Mouse (Mus musculus): ENCODE data around the gene Catsperd. TPM values are rescaled to one million over a fixed set of nuclear protein-coding genes. Genes with fewer than 3 reads are reported as not detected.

Gene Catsperd
- polyA plus RNA-seq, 1 experiment = 3.7 TPM

- Histone ChIP-seq H3K27ac (ENCODE audit: insufficient read depth, low read length) (no peak overlapping the region), H3K27me3 (ENCODE audit: control insufficient read depth, insufficient read depth, low read length, poor library complexity, severe bottlenecking) (no peaks in the 10 kb centered on the region), H3K36me3 (ENCODE audit: control insufficient read depth, insufficient read depth, low read length, poor library complexity, severe bottlenecking) (peaks cover 27% of the 10 kb centered on the region), H3K4me1 (ENCODE audit: control insufficient read depth, insufficient read depth, low read length) (no peaks in the 10 kb centered on the region), H3K9ac (ENCODE audit: low read depth, poor library complexity, severe bottlenecking) (no peak overlapping the region), H3K9me3 (replicated peaks; ENCODE audit: control insufficient read depth, insufficient read depth, low read length, poor library complexity, severe bottlenecking) (no peaks in the 10 kb centered on the region), H3K4me3 (ENCODE audit: low read depth, low read length) (no peak overlapping the region)
- no peak for TF ChIP-seq EP300 (IDR thresholded peaks at IDR 0.05; ENCODE audit: insufficient read depth, low read depth, low read length)
- no peak for TF ChIP-seq CTCF (IDR thresholded peaks at IDR 0.05; ENCODE audit: low read depth, low read length)
- TF ChIP-seq POLR2A (IDR thresholded peaks at IDR 0.05; ENCODE audit: insufficient read depth, low read length) = no peak
Measured at GRCm38 (mm10) chr17:56684649-56685048, 56.7 kb downstream of the Catsperd start.

- Histone ChIP-seq H3K9me3 (replicated peaks; ENCODE audit: control insufficient read depth, insufficient read depth, low read length, poor library complexity, severe bottlenecking) (no peaks in the 10 kb centered on the region), H3K36me3 (ENCODE audit: control insufficient read depth, insufficient read depth, low read length, poor library complexity, severe bottlenecking) (peaks cover 27% of the 10 kb centered on the region), H3K4me3 (ENCODE audit: low read depth, low read length) (no peak overlapping the region), H3K4me1 (ENCODE audit: control insufficient read depth, insufficient read depth, low read length) (no peaks in the 10 kb centered on the region), H3K27ac (ENCODE audit: insufficient read depth, low read length) (no peak overlapping the region), H3K27me3 (ENCODE audit: control insufficient read depth, insufficient read depth, low read length, poor library complexity, severe bottlenecking) (no peaks in the 10 kb centered on the region), H3K9ac (ENCODE audit: low read depth, poor library complexity, severe bottlenecking) (no peak overlapping the region)
- TF ChIP-seq EP300 (IDR thresholded peaks at IDR 0.05; ENCODE audit: insufficient read depth, low read depth, low read length) (no peak), CTCF (IDR thresholded peaks at IDR 0.05; ENCODE audit: low read depth, low read length) (no peak)
Measured at GRCm38 (mm10) chr17:56686801-56687200, 58.9 kb downstream of the Catsperd start.

GRCm38 (mm10) chr17:56688045-56688444 lies 60.1 kb downstream of the Catsperd start:
- Histone ChIP-seq H3K27me3 (ENCODE audit: control insufficient read depth, insufficient read depth, low read length, poor library complexity, severe bottlenecking) (no peaks in the 10 kb centered on the region), H3K4me3 (ENCODE audit: low read depth, low read length) (no peak overlapping the region), H3K9ac (ENCODE audit: low read depth, poor library complexity, severe bottlenecking) (no peak overlapping the region), H3K9me3 (replicated peaks; ENCODE audit: control insufficient read depth, insufficient read depth, low read length, poor library complexity, severe bottlenecking) (no peaks in the 10 kb centered on the region), H3K4me1 (ENCODE audit: control insufficient read depth, insufficient read depth, low read length) (no peaks in the 10 kb centered on the region), H3K27ac (ENCODE audit: insufficient read depth, low read length) (no peak overlapping the region), H3K36me3 (ENCODE audit: control insufficient read depth, insufficient read depth, low read length, poor library complexity, severe bottlenecking) (peaks cover 27% of the 10 kb centered on the region)
- TF ChIP-seq CTCF (IDR thresholded peaks at IDR 0.05; ENCODE audit: low read depth, low read length) (no peak), POLR2A (IDR thresholded peaks at IDR 0.05; ENCODE audit: insufficient read depth, low read length) (no peak), EP300 (IDR thresholded peaks at IDR 0.05; ENCODE audit: insufficient read depth, low read depth, low read length) (no peak)

- peaks cover 27% of the 10 kb centered on the region for H3K36me3 ChIP-seq (ENCODE audit: control insufficient read depth, insufficient read depth, low read length, poor library complexity, severe bottlenecking)
- no peak for TF ChIP-seq EP300 (IDR thresholded peaks at IDR 0.05; ENCODE audit: insufficient read depth, low read depth, low read length)
- no peak for TF ChIP-seq CTCF (IDR thresholded peaks at IDR 0.05; ENCODE audit: low read depth, low read length)
- no peak for TF ChIP-seq POLR2A (IDR thresholded peaks at IDR 0.05; ENCODE audit: insufficient read depth, low read length)
- H3K27ac ChIP-seq (ENCODE audit: insufficient read depth, low read length) = no peak overlapping the region
Measured at GRCm38 (mm10) chr17:56688689-56689088, 60.7 kb downstream of the Catsperd start.

GRCm38 (mm10) chr17:56693395-56693794 lies 65.5 kb downstream of the Catsperd start:
- H3K9me3 ChIP-seq (replicated peaks; ENCODE audit: control insufficient read depth, insufficient read depth, low read length, poor library complexity, severe bottlenecking) = no peaks in the 10 kb centered on the region
- no peak overlapping the region for H3K4me3 ChIP-seq (ENCODE audit: low read depth, low read length)
- H3K27me3 ChIP-seq (ENCODE audit: control insufficient read depth, insufficient read depth, low read length, poor library complexity, severe bottlenecking) = no peaks in the 10 kb centered on the region
- H3K27ac ChIP-seq (ENCODE audit: insufficient read depth, low read length) = no peak overlapping the region
- no peak overlapping the region for H3K9ac ChIP-seq (ENCODE audit: low read depth, poor library complexity, severe bottlenecking)
- no peak for TF ChIP-seq POLR2A (IDR thresholded peaks at IDR 0.05; ENCODE audit: insufficient read depth, low read length)
- no peak for TF ChIP-seq EP300 (IDR thresholded peaks at IDR 0.05; ENCODE audit: insufficient read depth, low read depth, low read length)
- TF ChIP-seq CTCF (IDR thresholded peaks at IDR 0.05; ENCODE audit: low read depth, low read length) = no peak
- no peaks in the 10 kb centered on the region for H3K4me1 ChIP-seq (ENCODE audit: control insufficient read depth, insufficient read depth, low read length)
- H3K36me3 ChIP-seq (ENCODE audit: control insufficient read depth, insufficient read depth, low read length, poor library complexity, severe bottlenecking) = peaks cover 16% of the 10 kb centered on the region

More at GRCm38 (mm10) chr17:56688689-56689088, 60.7 kb downstream of the Catsperd start:
- H3K9ac ChIP-seq (ENCODE audit: low read depth, poor library complexity, severe bottlenecking) = no peak overlapping the region
- H3K4me3 ChIP-seq (ENCODE audit: low read depth, low read length) = no peak overlapping the region
- no peaks in the 10 kb centered on the region for H3K9me3 ChIP-seq (replicated peaks; ENCODE audit: control insufficient read depth, insufficient read depth, low read length, poor library complexity, severe bottlenecking)
- H3K4me1 ChIP-seq (ENCODE audit: control insufficient read depth, insufficient read depth, low read length) = no peaks in the 10 kb centered on the region
- no peaks in the 10 kb centered on the region for H3K27me3 ChIP-seq (ENCODE audit: control insufficient read depth, insufficient read depth, low read length, poor library complexity, severe bottlenecking)

- H3K4me1 ChIP-seq (ENCODE audit: control insufficient read depth, insufficient read depth, low read length) = no peaks in the 10 kb centered on the region
- H3K4me3 ChIP-seq (ENCODE audit: low read depth, low read length) = no peak overlapping the region
- H3K27ac ChIP-seq (ENCODE audit: insufficient read depth, low read length) = no peak overlapping the region
- no peak overlapping the region for H3K9ac ChIP-seq (ENCODE audit: low read depth, poor library complexity, severe bottlenecking)
- no peaks in the 10 kb centered on the region for H3K27me3 ChIP-seq (ENCODE audit: control insufficient read depth, insufficient read depth, low read length, poor library complexity, severe bottlenecking)
- TF ChIP-seq EP300 (IDR thresholded peaks at IDR 0.05; ENCODE audit: insufficient read depth, low read depth, low read length) = no peak
- TF ChIP-seq CTCF (IDR thresholded peaks at IDR 0.05; ENCODE audit: low read depth, low read length) = no peak
- TF ChIP-seq POLR2A (IDR thresholded peaks at IDR 0.05; ENCODE audit: insufficient read depth, low read length) = no peak
- peaks cover 21% of the 10 kb centered on the region for H3K36me3 ChIP-seq (ENCODE audit: control insufficient read depth, insufficient read depth, low read length, poor library complexity, severe bottlenecking)
- H3K9me3 ChIP-seq (replicated peaks; ENCODE audit: control insufficient read depth, insufficient read depth, low read length, poor library complexity, severe bottlenecking) = no peaks in the 10 kb centered on the region
Measured at GRCm38 (mm10) chr17:56693851-56694310, 65.9 kb downstream of the Catsperd start.
